Mouse (Mus musculus): ENCODE results near the gene Mplkip. TPM values are rescaled to one million over a fixed set of nuclear protein-coding genes. Genes with fewer than 3 reads are reported as not detected.

Mplkip gene
- 51.3 and 54.4 TPM in 2 replicates for polyA plus RNA-seq (2016; fragmentation: Nextera tagmentation; extraction: Ambion mirVana)

- WGBS, result under 1% methylated on average over 66 of the region's 66 CpGs
These were observed at the start of gene Mplkip, which contains the start of gene Sugct for GRCm38 (mm10) chr13:17694911-17695699. Mplkip (plus strand) TSS chr13:17695192. Sugct (minus strand) TSS chr13:17695553.

GRCm38 (mm10) chr13:17667380-17667779, 27.6 kb upstream of the Mplkip start:
- DNase-seq (ENCODE audit: low spot score), result no peak
- no peaks in the 10 kb centered on the region for H3K9me3 ChIP-seq
- H3K4me1 ChIP-seq (replicated peaks), result no peaks in the 10 kb centered on the region
- no peak overlapping the region for H3K27ac ChIP-seq
- WGBS, result 94% methylated on average over 1 of the region's 1 CpGs
- no peak overlapping the region for H3K4me3 ChIP-seq
- no peaks in the 10 kb centered on the region for H3K27me3 ChIP-seq (ENCODE audit: insufficient read depth, poor library complexity, severe bottlenecking)
- no peaks in the 10 kb centered on the region for H3K36me3 ChIP-seq

More at GRCm38 (mm10) chr13:17694911-17695699, at the start of gene Mplkip, which contains the start of gene Sugct:
- H3K9me3 ChIP-seq, result no peaks in the 10 kb centered on the region
- no peaks in the 10 kb centered on the region for H3K27me3 ChIP-seq (ENCODE audit: insufficient read depth, poor library complexity, severe bottlenecking)
- H3K27ac ChIP-seq, result peak within 1 kb of the TSS; percentile 94
- peak within 1 kb of the TSS; percentile 85 for H3K4me3 ChIP-seq
- peaks cover 15% of the 10 kb centered on the region for H3K4me1 ChIP-seq (replicated peaks)
- H3K36me3 ChIP-seq, result peaks cover 4% of the 10 kb centered on the region; the same call in 1 of the 2 replicates
- DNase-seq (ENCODE audit: low spot score), result peak; percentile 100

GRCm38 (mm10) chr13:17671122-17671521, 23.9 kb upstream of the Mplkip start:
- no peaks in the 10 kb centered on the region for H3K27me3 ChIP-seq (ENCODE audit: insufficient read depth, poor library complexity, severe bottlenecking)
- no peaks in the 10 kb centered on the region for H3K4me1 ChIP-seq (replicated peaks)
- no peaks in the 10 kb centered on the region for H3K36me3 ChIP-seq
- no peak overlapping the region for H3K4me3 ChIP-seq
- WGBS, result 74% methylated on average over 1 of the region's 1 CpGs
- no peak for DNase-seq (ENCODE audit: low spot score)
- H3K27ac ChIP-seq, result no peak overlapping the region
- no peaks in the 10 kb centered on the region for H3K9me3 ChIP-seq

GRCm38 (mm10) chr13:17689461-17689860, 5.5 kb upstream of the Mplkip start:
- Histone ChIP-seq H3K27me3 (ENCODE audit: insufficient read depth, poor library complexity, severe bottlenecking) (no peaks in the 10 kb centered on the region), H3K36me3 (no peaks in the 10 kb centered on the region), H3K9me3 (no peaks in the 10 kb centered on the region), H3K27ac (no peak overlapping the region), H3K4me3 (no peak overlapping the region), H3K4me1 (replicated peaks) (0 out of 2 replicates have a peak, but pooled peaks cover 2% of the 10 kb centered on the region)
- DNase-seq (ENCODE audit: low spot score), result no peak

GRCm38 (mm10) chr13:17690686-17691085, 4.3 kb upstream of the Mplkip start:
- H3K36me3 ChIP-seq, result no peaks in the 10 kb centered on the region
- H3K27me3 ChIP-seq (ENCODE audit: insufficient read depth, poor library complexity, severe bottlenecking), result no peaks in the 10 kb centered on the region
- no peak for DNase-seq (ENCODE audit: low spot score)
- H3K4me1 ChIP-seq (replicated peaks), result 0 out of 2 replicates have a peak, but pooled peaks cover 3% of the 10 kb centered on the region
- no peak overlapping the region for H3K4me3 ChIP-seq
- H3K9me3 ChIP-seq, result no peaks in the 10 kb centered on the region
- H3K27ac ChIP-seq, result no peak overlapping the region

- 67% methylated on average over 1 of the region's 1 CpGs for WGBS
- no peak overlapping the region for H3K4me3 ChIP-seq
- no peak overlapping the region for H3K27ac ChIP-seq
- no peaks in the 10 kb centered on the region for H3K36me3 ChIP-seq
- no peaks in the 10 kb centered on the region for H3K27me3 ChIP-seq (ENCODE audit: insufficient read depth, poor library complexity, severe bottlenecking)
- H3K9me3 ChIP-seq, result no peaks in the 10 kb centered on the region
- H3K4me1 ChIP-seq (replicated peaks), result peaks cover 9% of the 10 kb centered on the region
- DNase-seq (ENCODE audit: low spot score), result no peak
These were observed 3.6 kb upstream of the Mplkip start for GRCm38 (mm10) chr13:17691436-17691835.

- Histone ChIP-seq H3K4me1 (replicated peaks) (peaks cover 15% of the 10 kb centered on the region), H3K27ac (no peak overlapping the region), H3K9me3 (no peaks in the 10 kb centered on the region), H3K4me3 (peak overlapping the region; percentile 85), H3K36me3 (peaks cover 4% of the 10 kb centered on the region; the same call in 1 of the 2 replicates), H3K27me3 (ENCODE audit: insufficient read depth, poor library complexity, severe bottlenecking) (no peaks in the 10 kb centered on the region)
- WGBS, result 77% methylated on average over 5 of the region's 5 CpGs
- no peak for DNase-seq (ENCODE audit: low spot score)
These were observed 1.2 kb upstream of the Mplkip start for GRCm38 (mm10) chr13:17693816-17694215.

GRCm38 (mm10) chr13:17694414-17694813, 578 bp upstream of the Mplkip start:
- H3K27ac ChIP-seq, result peak overlapping the region; percentile 94
- H3K4me1 ChIP-seq (replicated peaks), result peaks cover 15% of the 10 kb centered on the region
- H3K9me3 ChIP-seq, result no peaks in the 10 kb centered on the region
- H3K4me3 ChIP-seq, result peak overlapping the region; percentile 85
- H3K36me3 ChIP-seq, result peaks cover 4% of the 10 kb centered on the region; the same call in 1 of the 2 replicates
- WGBS, result 1% methylated on average over 24 of the region's 25 CpGs
- DNase-seq (ENCODE audit: low spot score), result no peak
- no peaks in the 10 kb centered on the region for H3K27me3 ChIP-seq (ENCODE audit: insufficient read depth, poor library complexity, severe bottlenecking)

GRCm38 (mm10) chr13:17695898-17696580, 1.0 kb downstream of the Mplkip start:
- WGBS, result 20% methylated on average over 7 of the region's 7 CpGs
- Histone ChIP-seq H3K4me1 (replicated peaks) (peaks cover 15% of the 10 kb centered on the region), H3K27ac (peak overlapping the region; percentile 94), H3K9me3 (no peaks in the 10 kb centered on the region), H3K4me3 (peak overlapping the region; percentile 85), H3K36me3 (peaks cover 8% of the 10 kb centered on the region; the same call in 1 of the 2 replicates), H3K27me3 (ENCODE audit: insufficient read depth, poor library complexity, severe bottlenecking) (no peaks in the 10 kb centered on the region)
- DNase-seq (ENCODE audit: low spot score), result no peak

GRCm38 (mm10) chr13:17700090-17700715, 5.2 kb downstream of the Mplkip start:
- no peak overlapping the region for H3K4me3 ChIP-seq
- peaks cover 8% of the 10 kb centered on the region; the same call in 1 of the 2 replicates for H3K36me3 ChIP-seq
- H3K9me3 ChIP-seq, result no peaks in the 10 kb centered on the region
- no peaks in the 10 kb centered on the region for H3K27me3 ChIP-seq (ENCODE audit: insufficient read depth, poor library complexity, severe bottlenecking)
- no peak for DNase-seq (ENCODE audit: low spot score)
- WGBS, result 87% methylated on average over 3 of the region's 3 CpGs
- H3K27ac ChIP-seq, result no peak overlapping the region
- H3K4me1 ChIP-seq (replicated peaks), result peaks cover 12% of the 10 kb centered on the region

GRCm38 (mm10) chr13:17701322-17701721, 6.3 kb downstream of the Mplkip start:
- Histone ChIP-seq H3K27ac (no peak overlapping the region), H3K27me3 (ENCODE audit: insufficient read depth, poor library complexity, severe bottlenecking) (no peaks in the 10 kb centered on the region), H3K9me3 (no peaks in the 10 kb centered on the region), H3K4me3 (no peak overlapping the region), H3K36me3 (peaks cover 8% of the 10 kb centered on the region; the same call in 1 of the 2 replicates), H3K4me1 (replicated peaks) (peaks cover 7% of the 10 kb centered on the region)
- no peak for DNase-seq (ENCODE audit: low spot score)

GRCm38 (mm10) chr13:17702311-17702710, 7.3 kb downstream of the Mplkip start:
- H3K4me1 ChIP-seq (replicated peaks), result no peaks in the 10 kb centered on the region
- DNase-seq (ENCODE audit: low spot score), result no peak
- H3K27me3 ChIP-seq (ENCODE audit: insufficient read depth, poor library complexity, severe bottlenecking), result no peaks in the 10 kb centered on the region
- H3K27ac ChIP-seq, result no peak overlapping the region
- H3K9me3 ChIP-seq, result no peaks in the 10 kb centered on the region
- peaks cover 8% of the 10 kb centered on the region; the same call in 1 of the 2 replicates for H3K36me3 ChIP-seq
- H3K4me3 ChIP-seq, result no peak overlapping the region

Measured in hindbrain, embryonic 10.5 days (tissue).